Mouse (Mus musculus) CD4-positive, CD25-positive, alpha-beta regulatory T cell, adult 2 months (primary cell): ENCODE measurements around the gene Tmem38b.

Experiments
- DNase-seq: peaks from one replicate; pipeline ENCODE4 v3.0.0-alpha.2; 2012; ENCODE audit warnings: low read depth, low spot score

The Tmem38b gene

DNA sequence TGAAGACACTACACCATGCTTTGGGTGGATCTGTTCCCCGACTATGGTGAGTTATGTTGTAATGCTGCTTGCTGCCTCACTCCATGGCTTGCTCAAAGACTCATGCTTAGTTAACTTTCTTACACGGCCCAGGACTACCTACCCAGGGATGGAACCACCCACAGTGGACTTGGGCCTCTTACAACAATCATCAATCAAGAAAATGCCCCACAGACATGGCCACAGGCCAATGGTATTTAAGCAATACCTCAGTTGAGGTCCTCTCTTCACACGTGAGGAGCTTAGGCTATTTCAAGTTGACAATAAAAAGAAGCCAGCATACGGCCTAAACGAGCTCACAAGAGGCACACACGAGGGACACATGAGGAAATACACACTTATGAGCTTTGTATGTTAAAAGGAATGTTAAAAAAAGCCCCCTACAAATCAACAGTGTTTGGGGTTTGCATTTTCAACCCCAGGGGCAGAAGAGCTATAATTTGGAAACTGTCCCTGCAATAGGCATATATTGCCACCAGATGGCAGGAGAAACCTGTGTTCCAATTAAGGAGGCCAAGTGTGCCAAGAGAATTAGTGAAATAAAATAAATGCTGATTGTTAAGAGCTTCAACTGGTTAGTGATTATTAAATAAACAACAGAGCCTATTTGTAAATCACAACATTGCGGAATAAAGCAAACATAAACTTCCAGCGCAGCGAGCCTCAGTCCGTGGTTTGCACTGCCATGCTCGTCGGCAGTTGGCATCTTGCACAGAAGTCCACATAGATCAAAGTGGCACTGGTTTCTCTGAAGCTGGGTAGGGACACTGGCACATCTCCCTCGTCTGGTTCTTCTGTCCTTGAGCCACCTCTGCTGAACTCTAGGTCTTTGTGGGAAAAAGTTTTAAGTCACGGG is 58.8 kb downstream of the Tmem38b start:
- peak; percentile 65 for DNase-seq

GRCm38 (mm10) chr4:53886342-53887088 is 60.7 kb downstream of the Tmem38b start:
- no peak for DNase-seq

GRCm38 (mm10) chr4:53895335-53895734 is 69.5 kb downstream of the Tmem38b start:
- DNase-seq = no peak

GRCm38 (mm10) chr4:53896150-53896833 is 70.4 kb downstream of the Tmem38b start:
- DNase-seq = no peak

DNA sequence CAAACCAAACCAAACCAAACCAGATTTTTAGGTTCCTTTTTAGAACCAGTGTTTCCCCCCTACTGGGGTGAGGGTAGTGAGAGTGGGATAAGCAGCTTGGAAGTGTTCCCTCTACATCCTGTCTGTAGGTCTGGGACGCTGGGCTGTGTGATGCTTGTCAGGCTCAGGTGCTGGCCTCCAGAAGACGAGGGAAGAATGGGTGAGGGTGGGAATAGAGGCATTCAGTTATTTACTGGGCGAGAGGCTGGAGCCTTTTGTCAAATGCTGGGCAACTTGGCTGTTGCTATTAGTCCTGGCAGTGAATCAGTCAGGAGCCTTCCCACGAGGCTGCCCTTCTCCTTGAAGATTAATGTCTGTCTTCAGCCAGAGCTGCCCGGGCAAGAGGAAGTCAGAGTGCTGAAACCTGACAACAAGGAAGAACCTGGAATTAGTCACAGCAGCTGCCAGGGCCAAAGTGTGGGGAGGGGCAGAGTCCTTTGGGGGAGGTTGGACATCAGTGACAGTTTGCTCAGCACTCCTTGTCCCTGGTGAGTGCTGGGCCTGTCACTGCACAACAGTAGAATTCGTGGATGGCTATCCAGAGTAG is 74.6 kb downstream of the Tmem38b start:
- no peak for DNase-seq

DNA sequence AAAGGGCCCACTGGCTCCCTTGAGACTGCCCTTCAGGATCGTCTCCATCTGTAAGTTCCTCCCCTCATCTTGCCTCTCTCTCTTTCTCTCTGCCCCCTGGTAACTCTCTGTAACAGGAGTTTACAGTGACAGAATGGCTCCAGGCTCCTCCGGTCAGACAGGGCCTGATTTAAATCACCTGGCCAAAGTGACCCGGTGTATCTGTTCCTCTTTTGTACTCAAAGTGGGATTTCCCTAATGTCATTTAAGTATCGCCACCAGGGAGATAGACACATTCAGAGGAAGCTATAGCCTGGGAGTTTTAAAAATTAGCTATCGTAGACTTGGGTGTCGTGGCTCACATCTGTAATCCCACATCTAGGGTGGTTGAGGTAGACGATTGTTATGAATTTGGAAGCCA is 78.5 kb downstream of the Tmem38b start:
- no peak for DNase-seq

- peak; percentile 61 for DNase-seq
Observed at GRCm38 (mm10) chr4:53905537-53905936, 79.7 kb downstream of the Tmem38b start.

GRCm38 (mm10) chr4:53907071-53907470 is 81.2 kb downstream of the Tmem38b start:
- DNase-seq = no peak
